Mouse (Mus musculus) retina, adult 2 months (tissue): ENCODE measurements around the gene Prl7c1.
"Not testable (repeated sequence)": the region's sequence is repeated elsewhere in the genome, so short reads cannot be mapped to it uniquely, and the experiment has no call there.

ENCODE experiments used
- DNase-seq: peaks from one replicate; pipeline ENCODE4 v3.0.0-alpha.2; 2012; ENCODE audit warnings: low read depth, low spot score

Gene Prl7c1

DNA sequence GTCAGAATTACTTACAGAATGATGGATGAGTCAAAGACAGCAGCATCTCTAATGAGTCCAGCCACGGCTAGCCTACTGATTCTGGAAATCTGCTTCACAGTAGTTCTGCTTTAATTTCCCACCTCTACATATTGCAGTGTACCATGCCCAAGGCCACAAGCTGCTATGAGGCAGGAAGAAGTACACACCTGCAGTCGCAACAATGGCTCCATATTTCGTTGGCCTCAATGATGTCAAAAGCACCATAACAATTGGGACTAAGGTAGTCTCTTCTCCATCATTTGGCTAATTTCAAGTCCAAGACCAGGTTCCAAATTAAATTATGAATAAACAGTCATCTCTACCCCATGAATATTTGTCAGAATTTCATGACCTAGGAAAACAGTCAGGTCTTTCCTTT, at the start of gene Prl7c1:
Gene Prl7c1, minus strand, starts transcription at position 101 of the 400 bp plus-strand sequence.
- DNase-seq = not testable (repeated sequence)

DNA sequence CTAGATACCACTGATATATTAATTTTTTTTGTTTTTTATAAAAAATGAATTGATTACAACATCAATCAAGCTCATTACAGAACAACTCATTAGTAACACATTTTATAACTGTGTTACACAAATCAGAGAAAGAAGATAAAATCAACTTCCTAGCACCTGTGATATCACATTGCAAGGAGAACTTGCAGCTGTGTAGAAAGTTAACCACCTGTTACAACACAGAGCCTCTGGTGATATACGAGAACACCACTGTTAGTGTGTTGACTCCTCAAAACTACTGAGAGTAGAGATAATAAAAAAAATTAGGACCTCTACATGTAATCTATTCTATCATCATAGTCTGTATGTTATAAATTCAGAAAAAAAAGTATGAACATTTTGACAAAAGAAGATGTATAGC, 22.2 kb upstream of the Prl7c1 start:
- DNase-seq = no peak

DNA sequence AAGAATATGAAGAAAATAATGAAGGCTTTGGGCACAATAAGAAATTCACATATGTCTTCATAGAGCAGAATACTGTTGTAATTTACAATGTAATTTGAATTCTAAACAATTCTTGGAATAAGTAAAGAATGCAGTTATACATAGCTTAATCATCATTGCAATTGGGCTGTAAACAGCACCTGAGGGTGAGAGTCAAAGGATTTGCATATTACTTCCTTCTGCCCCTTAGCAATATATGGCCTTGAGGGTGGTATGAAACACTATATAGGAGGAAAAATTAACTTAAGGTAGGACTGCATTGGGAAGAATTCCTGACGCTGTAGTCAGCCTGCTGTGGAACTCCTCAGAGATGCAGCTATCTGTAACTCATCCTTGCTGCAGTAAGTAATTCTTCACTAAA, 20.8 kb upstream of the Prl7c1 start, which contains the start of gene Prl2a1:
Gene Prl2a1, plus strand, starts transcription at position 301 of the 400 bp plus-strand sequence.
- no peak for DNase-seq

DNA sequence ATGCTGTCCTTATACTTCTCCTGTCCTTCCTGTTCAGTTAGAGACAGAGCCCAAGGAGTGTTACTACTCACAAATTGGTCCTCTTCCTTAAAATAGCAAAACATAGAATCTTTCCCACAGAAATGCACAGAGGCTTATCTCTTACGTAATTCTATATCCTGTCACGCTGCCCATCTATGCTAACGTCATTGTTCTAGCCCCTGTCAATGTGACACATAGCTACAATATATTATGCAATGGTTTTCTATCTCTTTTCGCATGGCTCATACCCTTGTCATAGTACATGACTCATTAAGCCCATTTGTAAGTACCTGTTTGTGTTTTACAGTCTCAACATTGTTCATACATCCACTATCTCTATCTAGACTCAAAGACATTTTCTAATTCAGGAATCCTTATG, 18.7 kb upstream of the Prl7c1 start:
- DNase-seq = no peak

DNA sequence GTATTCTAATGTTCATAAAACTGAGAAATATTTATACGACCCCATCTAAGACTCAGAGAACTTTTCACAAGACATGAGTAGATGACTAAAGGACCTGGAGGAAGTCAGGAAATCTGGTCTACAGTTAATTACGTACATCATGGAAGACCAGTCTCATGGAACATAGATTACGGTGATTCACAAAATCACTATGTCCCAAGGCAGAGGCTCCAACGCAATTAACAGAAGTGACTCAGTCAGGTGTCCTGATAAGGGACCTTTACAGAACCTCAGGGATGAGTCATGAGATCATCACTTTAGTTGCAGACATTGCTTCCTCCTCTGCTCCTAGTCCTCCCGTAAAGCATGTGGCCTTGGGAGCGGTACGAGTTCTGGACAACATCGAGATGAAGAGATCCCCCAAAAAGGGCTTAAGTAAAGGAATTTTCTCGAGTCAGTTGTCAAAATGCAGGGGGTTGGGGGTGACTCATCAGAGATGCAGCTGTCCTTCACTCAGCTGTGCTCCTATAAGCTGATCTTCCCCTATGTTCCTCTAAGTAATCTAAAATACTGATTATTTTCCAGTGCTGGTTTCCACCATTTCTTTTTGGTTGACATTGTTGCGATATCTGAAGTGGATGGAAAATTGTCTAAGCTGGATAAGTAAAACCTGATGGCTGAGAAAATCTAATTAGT, 46.0 kb downstream of the Prl7c1 start:
- no peak for DNase-seq

DNA sequence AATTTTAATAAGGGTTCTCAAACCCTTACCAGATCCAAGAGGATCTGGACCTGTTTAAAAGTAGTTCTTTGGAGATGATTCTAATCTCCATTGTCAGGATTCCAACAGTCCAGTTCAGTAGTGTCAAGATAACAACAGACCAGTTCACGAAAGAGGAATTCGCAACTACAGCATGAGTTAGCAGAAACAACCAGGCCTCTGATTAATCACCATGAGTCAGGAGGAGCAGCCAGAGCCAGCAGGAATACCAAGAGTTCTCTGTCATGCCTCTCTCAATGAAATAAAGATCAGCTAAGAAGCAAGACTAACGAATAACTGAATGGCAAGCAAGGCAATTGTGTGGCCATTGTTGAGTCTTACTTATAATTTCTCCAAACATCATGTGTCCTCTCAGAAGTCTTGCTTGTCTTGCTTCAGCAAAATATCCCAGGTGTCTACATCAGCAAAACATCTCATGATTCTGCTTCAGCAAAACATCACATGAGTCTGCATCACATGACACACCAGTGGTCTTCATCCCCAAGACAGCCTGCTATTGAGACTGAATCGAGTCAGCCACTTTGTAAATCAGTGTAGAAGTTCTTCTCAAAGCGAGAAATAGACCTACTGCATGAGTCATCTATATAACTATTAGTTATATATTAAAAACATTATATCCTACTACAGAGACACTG, 50.2 kb downstream of the Prl7c1 start:
- not testable (repeated sequence) for DNase-seq

DNA sequence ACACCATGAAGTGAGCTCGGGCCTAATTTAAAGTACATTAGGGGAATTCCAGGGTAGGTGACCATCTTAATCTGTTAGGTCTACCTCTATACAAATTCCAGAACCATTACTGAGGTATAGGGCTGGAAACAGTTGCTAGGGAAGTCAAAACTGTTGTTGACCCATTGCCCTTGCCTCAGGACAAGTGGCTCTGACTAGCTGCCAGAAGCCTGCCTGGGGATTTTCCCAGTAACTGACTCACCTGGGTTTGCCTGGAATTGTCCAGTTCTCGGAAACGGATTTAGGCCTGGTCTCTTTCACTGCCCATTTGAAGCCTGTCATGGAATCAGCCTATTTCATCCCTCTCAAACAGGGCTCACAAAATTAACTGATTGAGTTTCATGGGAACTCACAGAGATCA, 55.5 kb downstream of the Prl7c1 start:
- DNase-seq = not testable (repeated sequence)
